Mouse (Mus musculus) forebrain, postnatal 0 days (tissue): ENCODE results near the gene Pnkd. TPM values are rescaled to one million over a fixed set of nuclear protein-coding genes. Genes with fewer than 3 reads are reported as not detected.
A peak's percentile ranks its signal among the peaks of the same experiment; 100 is the strongest.

Experiments used
- ATAC-seq: fragments of 200-750 bp; cut with Nextera tagmentation; 2 replicates; pipeline ENCODE4 v1.8.0; 2017; ENCODE audit warnings: mild to moderate bottlenecking, moderate library complexity
- DNase-seq: peaks from one replicate; pipeline ENCODE4 v3.0.0-alpha.2; 2015
- H3K27ac ChIP-seq: fragments of 300-500 bp; sonication (generic); 2 replicates; pipeline ENCODE4 v1.5.1; 2014; ENCODE audit warnings: low read depth, mild to moderate bottlenecking, antibody characterized with exemption, low read length, moderate library complexity, mixed read lengths
- H3K27me3 ChIP-seq: fragments of 300-500 bp; sonication (generic); 2 replicates; pipeline ENCODE4 v1.6.1; 2014; ENCODE audit warnings: mild to moderate bottlenecking, low read length, mixed read lengths; ENCODE audit not compliant: insufficient read depth
- H3K36me3 ChIP-seq: fragments of 300-500 bp; sonication (generic); 2 replicates; pipeline ENCODE4 v1.6.1; 2014; ENCODE audit warnings: mild to moderate bottlenecking, moderate library complexity; ENCODE audit not compliant: insufficient read depth
- H3K4me1 ChIP-seq: fragments of 300-500 bp; sonication (generic); 2 replicates; pipeline ENCODE4 v1.6.1; 2014; ENCODE audit warnings: antibody characterized with exemption; ENCODE audit not compliant: insufficient read depth
- H3K4me2 ChIP-seq: fragments of 300-500 bp; sonication (generic); 2 replicates; pipeline ENCODE4 v1.6.1; 2014; ENCODE audit warnings: low read depth, mild to moderate bottlenecking, moderate library complexity
- H3K4me3 ChIP-seq: fragments of 300-500 bp; sonication (generic); 2 replicates; pipeline ENCODE4 v1.5.1; 2014; ENCODE audit warnings: low read depth, low read length, mixed read lengths
- H3K9ac ChIP-seq: fragments of 300-500 bp; sonication (generic); 2 replicates; pipeline ENCODE4 v1.6.1; 2014; ENCODE audit warnings: mild to moderate bottlenecking
- H3K9me3 ChIP-seq: fragments of 300-500 bp; sonication (generic); 2 replicates; pipeline ENCODE4 v1.6.1; 2016; ENCODE audit warnings: low read length
- CTCF ChIP-seq: sonication (generic); IDR thresholded peaks from 2 replicates; pipeline ENCODE4 v1.5.1; 2016; ENCODE audit warnings: antibody characterized with exemption, control low read depth, low read depth
- WGBS: fragments of 180-500 bp; shearing (Covaris S2); extraction: QIAGEN DNeasy Blood & Tissue Kit; methylation state at CpG from one replicate; pipeline ENCODE4 v1.1.7; 2014; 5-methylcytosine and 5-hydroxymethylcytosine counted together
- polyA plus RNA-seq: library from polyadenylated mRNA; unstranded; fragments of >200 nt; fragmentation: Nextera tagmentation; extraction: Ambion mirVana; gene quantifications from 2 replicates; pipeline ENCODE4 v1.2.1, GENCODE M21; 2015
- total RNA-seq: library from RNA; depleted of rRNA; stranded (reverse); fragments of >200 nt; gene quantifications from 2 replicates; pipeline ENCODE4 v1.2.3, GENCODE M21; 2014

Gene Pnkd
- total and polyA plus RNA-seq, 2 experiments from 2014 or later: 64.5 to 112 TPM

DNA sequence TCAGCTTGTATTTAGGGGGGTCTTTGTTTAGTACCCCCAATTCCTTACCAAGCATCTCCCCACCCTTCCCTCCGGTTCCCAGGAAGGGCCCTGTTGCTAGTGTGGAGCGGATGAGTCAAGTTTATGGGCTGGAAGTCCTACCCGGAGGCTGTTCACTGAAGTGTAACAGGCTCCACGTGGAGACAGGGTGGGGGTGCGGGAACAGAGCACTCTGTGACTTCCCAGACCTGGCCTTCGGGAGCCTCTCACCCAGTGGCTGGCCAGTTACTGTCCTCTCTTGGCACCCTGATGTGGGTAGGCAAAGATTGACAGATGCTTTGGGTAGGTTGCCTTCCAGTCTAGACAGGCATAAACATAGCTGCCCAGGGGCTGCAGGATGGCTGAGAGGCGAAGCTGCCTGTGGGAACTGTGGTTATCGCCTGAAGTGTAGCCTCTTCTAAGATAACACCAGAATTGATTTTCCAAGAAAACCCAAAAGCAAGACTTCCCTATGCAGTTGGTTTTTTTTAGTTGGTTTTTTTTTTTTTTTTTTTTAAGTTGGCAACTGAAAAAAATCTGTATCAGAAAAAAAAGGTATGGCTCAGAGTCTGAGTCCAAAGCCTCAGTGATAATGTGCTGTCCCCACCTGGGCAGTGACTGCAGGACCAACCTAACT is 6.7 kb upstream of the Pnkd start:
- no peak overlapping the region for H3K27ac ChIP-seq
- no peaks in the 10 kb centered on the region for H3K4me1 ChIP-seq
- no peak overlapping the region for H3K4me3 ChIP-seq
- H3K9me3 ChIP-seq: no peaks in the 10 kb centered on the region
- DNase-seq (no peak), ATAC-seq (no peak)
- no peak overlapping the region for H3K9ac ChIP-seq
- H3K36me3 ChIP-seq: peaks cover 37% of the 10 kb centered on the region
- no peak for TF ChIP-seq CTCF
- 66% methylated on average over 8 of the region's 8 CpGs for WGBS
- H3K4me2 ChIP-seq: no peak overlapping the region
- no peaks in the 10 kb centered on the region for H3K27me3 ChIP-seq

DNA sequence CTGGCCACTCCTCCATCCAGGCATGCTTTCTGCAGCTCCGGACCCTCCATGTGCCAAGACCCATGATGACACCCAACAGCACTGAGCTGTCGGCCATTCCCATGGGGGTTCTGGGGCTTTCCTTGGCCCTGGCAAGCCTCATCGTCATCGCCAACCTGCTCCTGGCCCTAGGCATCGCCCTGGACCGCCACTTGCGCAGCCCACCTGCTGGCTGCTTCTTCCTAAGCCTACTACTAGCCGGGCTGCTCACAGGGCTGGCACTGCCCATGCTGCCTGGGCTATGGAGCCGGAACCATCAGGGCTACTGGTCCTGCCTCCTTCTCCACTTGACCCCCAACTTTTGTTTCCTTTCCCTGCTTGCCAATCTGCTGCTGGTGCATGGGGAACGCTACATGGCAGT is 6.2 kb upstream of the Pnkd start, which contains the start of gene Gpbar1:
Gpbar1 (plus strand) TSS at position 13 of the 400 bp plus-strand sequence.
- no peak for TF ChIP-seq CTCF
- no peaks in the 10 kb centered on the region for H3K27me3 ChIP-seq
- no peak within 1 kb of the TSS for H3K27ac ChIP-seq
- WGBS: 90% methylated on average over 10 of the region's 10 CpGs
- H3K4me3 ChIP-seq: no peak within 1 kb of the TSS
- H3K36me3 ChIP-seq: peaks cover 39% of the 10 kb centered on the region
- H3K4me2 ChIP-seq: no peak within 1 kb of the TSS
- DNase-seq: no peak
- ATAC-seq: no peak
- H3K4me1 ChIP-seq: no peaks in the 10 kb centered on the region
- H3K9ac ChIP-seq: no peak within 1 kb of the TSS
- no peaks in the 10 kb centered on the region for H3K9me3 ChIP-seq

DNA sequence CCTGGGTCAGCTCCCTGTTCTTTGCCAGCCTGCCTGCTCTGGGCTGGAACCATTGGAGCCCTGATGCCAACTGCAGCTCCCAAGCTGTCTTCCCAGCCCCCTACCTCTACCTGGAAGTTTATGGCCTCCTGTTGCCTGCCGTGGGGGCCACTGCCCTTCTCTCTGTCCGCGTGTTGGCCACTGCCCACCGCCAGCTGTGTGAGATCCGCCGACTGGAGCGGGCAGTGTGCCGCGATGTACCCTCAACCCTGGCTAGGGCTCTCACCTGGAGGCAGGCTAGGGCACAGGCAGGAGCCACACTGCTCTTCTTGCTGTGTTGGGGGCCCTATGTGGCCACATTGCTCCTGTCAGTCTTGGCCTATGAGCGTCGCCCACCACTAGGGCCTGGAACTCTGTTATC is 5.7 kb upstream of the Pnkd start:
- no peak for ATAC-seq
- Histone ChIP-seq H3K36me3 (peaks cover 39% of the 10 kb centered on the region), H3K4me1 (no peaks in the 10 kb centered on the region), H3K4me2 (no peak overlapping the region), H3K27ac (no peak overlapping the region), H3K9ac (no peak overlapping the region), H3K9me3 (no peaks in the 10 kb centered on the region), H3K4me3 (no peak overlapping the region), H3K27me3 (no peaks in the 10 kb centered on the region)
- DNase-seq: no peak
- TF ChIP-seq CTCF: peak; percentile 20; the same call in 1 of the 2 replicates
- 87% methylated on average over 11 of the region's 11 CpGs for WGBS

DNA sequence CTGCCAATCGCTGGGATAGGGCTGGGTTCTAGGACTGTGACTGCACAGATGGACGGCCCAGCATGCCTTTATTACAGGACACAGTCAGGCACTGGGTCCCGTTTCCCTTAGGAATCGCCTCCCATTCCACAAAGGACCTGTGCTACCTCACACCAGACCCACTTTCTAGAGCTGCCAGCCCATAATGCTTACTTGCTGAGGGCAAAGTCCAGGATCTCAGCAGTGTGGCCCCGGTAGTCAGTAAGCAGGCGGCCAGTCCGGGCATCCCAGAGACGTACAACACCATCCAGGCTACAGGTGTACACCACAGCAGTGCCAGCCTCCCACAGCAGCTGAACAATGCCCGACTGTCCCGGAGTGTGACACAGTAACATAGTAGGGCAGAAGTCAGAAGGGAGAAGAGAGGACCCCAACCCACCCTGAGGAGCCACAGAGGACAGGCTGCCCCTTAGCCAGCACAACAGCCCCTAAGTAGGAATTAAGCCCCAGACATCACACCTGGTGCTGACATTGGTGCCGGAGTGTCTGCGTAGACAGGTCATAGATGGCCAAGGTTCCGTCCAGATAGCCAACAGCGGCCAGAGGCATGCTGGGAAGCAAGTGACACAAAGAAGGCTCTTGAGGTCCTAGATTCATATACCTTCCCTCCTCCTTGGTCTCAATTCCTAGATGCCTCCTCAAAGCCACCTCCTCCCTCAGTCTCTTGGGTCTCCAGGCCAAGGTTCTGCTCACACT is 4.0 kb upstream of the Pnkd start:
- Histone ChIP-seq H3K4me1 (0 out of 2 replicates have a peak, but pooled peaks cover 4% of the 10 kb centered on the region), H3K27ac (no peak overlapping the region), H3K36me3 (peaks cover 39% of the 10 kb centered on the region), H3K4me3 (no peak overlapping the region), H3K27me3 (no peaks in the 10 kb centered on the region), H3K9me3 (no peaks in the 10 kb centered on the region), H3K4me2 (no peak overlapping the region), H3K9ac (no peak overlapping the region)
- ATAC-seq: no peak
- DNase-seq: no peak
- 95% methylated on average over 14 of the region's 14 CpGs for WGBS
- no peak for TF ChIP-seq CTCF

DNA sequence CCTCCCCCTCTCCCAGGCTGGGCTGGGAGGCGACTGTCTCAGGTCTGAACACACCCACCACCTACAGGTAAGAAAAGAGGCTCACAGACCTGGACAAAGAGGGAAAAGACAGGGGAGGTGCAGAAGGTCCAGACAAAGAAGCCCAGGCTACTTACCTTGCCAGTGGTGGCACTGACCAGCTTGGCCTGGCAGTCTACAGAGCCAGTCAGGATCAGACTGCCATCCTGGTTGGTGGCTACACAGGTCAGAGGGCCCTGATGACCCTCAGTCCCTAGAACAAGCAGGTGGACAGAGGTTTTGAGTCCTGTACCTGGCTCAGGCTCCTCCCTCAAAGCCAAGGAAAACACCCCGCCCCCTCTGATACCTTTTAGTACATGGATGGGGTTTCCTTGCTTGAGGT is 3.4 kb upstream of the Pnkd start:
- H3K4me1 ChIP-seq: 0 out of 2 replicates have a peak, but pooled peaks cover 4% of the 10 kb centered on the region
- no peak overlapping the region for H3K9ac ChIP-seq
- DNase-seq (no peak), ATAC-seq (no peak)
- H3K27me3 ChIP-seq: no peaks in the 10 kb centered on the region
- H3K27ac ChIP-seq: no peak overlapping the region
- 100% methylated on average over 2 of the region's 2 CpGs for WGBS
- TF ChIP-seq CTCF: no peak
- H3K4me3 ChIP-seq: no peak overlapping the region
- H3K9me3 ChIP-seq: no peaks in the 10 kb centered on the region
- H3K36me3 ChIP-seq: peaks cover 39% of the 10 kb centered on the region
- no peak overlapping the region for H3K4me2 ChIP-seq

DNA sequence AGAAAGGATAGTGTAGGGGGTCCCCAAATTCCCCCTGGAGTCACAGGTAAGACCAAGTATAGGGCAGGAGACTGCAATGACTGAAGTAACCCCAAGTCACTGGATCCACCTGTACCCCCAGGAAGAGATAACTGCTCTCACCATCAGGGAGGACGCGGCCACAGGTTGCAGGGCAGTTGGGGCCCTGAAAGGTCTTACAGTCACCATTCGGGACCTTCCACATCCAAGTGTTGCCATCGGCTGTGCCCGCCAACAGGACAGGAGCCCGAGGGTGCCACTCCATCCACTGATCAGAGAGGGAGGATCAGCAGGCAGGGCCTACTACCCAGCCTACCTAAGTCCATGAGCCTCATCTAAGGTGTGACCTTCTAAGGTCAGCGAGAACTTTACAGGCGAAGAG is 2.8 kb upstream of the Pnkd start:
- Histone ChIP-seq H3K27me3 (no peaks in the 10 kb centered on the region), H3K27ac (no peak overlapping the region), H3K36me3 (peaks cover 39% of the 10 kb centered on the region), H3K4me3 (no peak overlapping the region), H3K9me3 (no peaks in the 10 kb centered on the region), H3K4me1 (0 out of 2 replicates have a peak, but pooled peaks cover 4% of the 10 kb centered on the region), H3K9ac (no peak overlapping the region), H3K4me2 (no peak overlapping the region)
- DNase-seq (no peak), ATAC-seq (no peak)
- no peak for TF ChIP-seq CTCF
- 97% methylated on average over 8 of the region's 8 CpGs for WGBS
